Mouse (Mus musculus): ENCODE data around the gene Akap17b.
"Not testable (repeated sequence)": the region's sequence is repeated elsewhere in the genome, so short reads cannot be mapped to it uniquely, and the experiment has no call there.

The Akap17b gene

GRCm38 (mm10) chrX:36644657-36645551 is at the start of gene Akap17b:
Gene Akap17b, minus strand, starts transcription at chrX:36645395.
- DNase-seq: peak; percentile 79 to 86

GRCm38 (mm10) chrX:36691365-36691764 is 46.2 kb upstream of the Akap17b start:
- DNase-seq: peak in 1 of 2 experiments; percentile 13

GRCm38 (mm10) chrX:36689655-36690054 is 44.5 kb upstream of the Akap17b start:
- peak; percentile 9 to 12 for DNase-seq

GRCm38 (mm10) chrX:36676836-36677235 is 31.6 kb upstream of the Akap17b start:
- no peak for DNase-seq

- no peak for DNase-seq
Measured at GRCm38 (mm10) chrX:36672708-36673107, 27.5 kb upstream of the Akap17b start.

- no peak for DNase-seq
Measured at GRCm38 (mm10) chrX:36640046-36640445, 5.1 kb downstream of the Akap17b start.

- DNase-seq: no peak
Measured at GRCm38 (mm10) chrX:36630771-36631170, 14.4 kb downstream of the Akap17b start.

- DNase-seq: no peak
Measured at GRCm38 (mm10) chrX:36628102-36628501, 17.1 kb downstream of the Akap17b start.

- DNase-seq: no peak
Measured at GRCm38 (mm10) chrX:36609117-36609516, 36.1 kb downstream of the Akap17b start.

- no peak for DNase-seq
Measured at GRCm38 (mm10) chrX:36604040-36604439, 41.2 kb downstream of the Akap17b start.

- DNase-seq: no peak
Measured at GRCm38 (mm10) chrX:36602926-36603325, 42.3 kb downstream of the Akap17b start.

- DNase-seq: no peak
Measured at GRCm38 (mm10) chrX:36600066-36600465, 45.1 kb downstream of the Akap17b start.

- DNase-seq: no peak
Measured at GRCm38 (mm10) chrX:36599656-36600055, 45.5 kb downstream of the Akap17b start.

GRCm38 (mm10) chrX:36598861-36599344 is 46.3 kb downstream of the Akap17b start:
- DNase-seq: peak in 1 of 2 experiments; percentile 17

GRCm38 (mm10) chrX:36598390-36598810 is 46.8 kb downstream of the Akap17b start:
- DNase-seq: no peak

- peak; percentile 83 to 88 for DNase-seq
Measured at GRCm38 (mm10) chrX:36597707-36598389, 47.3 kb downstream of the Akap17b start, which contains the start of gene Pgrmc1. Gene Pgrmc1, plus strand, starts transcription at chrX:36598206.

GRCm38 (mm10) chrX:36596483-36597120 is 48.6 kb downstream of the Akap17b start:
- DNase-seq: not testable (repeated sequence)

- no peak for DNase-seq
Measured at GRCm38 (mm10) chrX:36595247-36595646, 49.9 kb downstream of the Akap17b start.

- DNase-seq: no peak
Measured at GRCm38 (mm10) chrX:36591539-36591938, 53.7 kb downstream of the Akap17b start.

- DNase-seq: no peak
Measured at GRCm38 (mm10) chrX:36591120-36591519, 54.1 kb downstream of the Akap17b start.

GRCm38 (mm10) chrX:36590266-36590665 is 54.9 kb downstream of the Akap17b start:
- no peak for DNase-seq

GRCm38 (mm10) chrX:36587304-36588209 is 57.6 kb downstream of the Akap17b start:
- no peak for DNase-seq
